ENCODE assay signal across 8 mouse cellular contexts in the genomic region with DNA sequence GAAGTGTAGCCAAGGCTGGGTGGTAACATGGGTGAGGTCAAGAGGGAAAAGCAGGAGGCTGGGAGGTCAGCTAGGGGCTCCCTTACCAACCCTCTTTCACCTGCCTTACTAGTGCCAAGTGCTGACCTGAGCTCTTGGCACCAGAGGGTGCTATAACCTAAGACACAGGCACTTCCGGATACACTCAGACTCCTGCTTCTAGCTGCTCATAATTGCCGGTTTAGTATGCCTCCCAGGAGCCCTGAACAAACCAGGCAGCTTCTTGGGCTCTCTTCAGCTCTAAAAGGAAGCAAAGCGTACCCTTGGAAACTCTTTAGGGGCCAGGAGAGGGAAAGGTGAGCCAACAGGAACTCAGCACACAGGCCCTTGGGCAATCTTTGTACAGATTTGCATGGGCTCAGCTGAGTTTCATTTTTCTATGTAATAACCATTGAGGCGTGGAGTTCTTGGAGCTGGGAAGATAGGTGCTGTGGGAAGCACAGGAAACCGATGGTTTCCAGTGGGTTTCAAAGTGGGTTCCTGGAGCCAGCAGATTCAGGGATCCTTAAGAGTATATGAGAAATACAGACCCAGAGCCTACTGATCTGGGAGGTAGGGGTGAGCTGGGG. TPM values are rescaled to one million over a fixed set of nuclear protein-coding genes. Genes with fewer than 3 reads are reported as not detected.
DNase-seq lines count a peak whose midpoint lies in the region; ATAC-seq and TF ChIP-seq lines count a peak whose summit lies in the region.

No protein-coding gene starts in this region.

- intact Hi-C loops in heart, postnatal 36 days (cut with DNase I): loop anchor here (1.0 to 5.0 kb wide), 5 partner anchors 27 to 297 kb away; no protein-coding TSS in a partner anchor

- H3K4me2 ChIP-seq in lung, embryonic 14.5 days: no peak overlapping the region

- H3K4me1 ChIP-seq in E14TG2a.4 (replicated peaks; ENCODE audit: low read depth, low read length): peaks cover 8% of the 10 kb centered on the region; the same call in 1 of the 2 replicates
- no peaks in the 10 kb centered on the region for H3K4me1 ChIP-seq in lung, embryonic 14.5 days (ENCODE audit: insufficient read depth)
- no peaks in the 10 kb centered on the region for H3K4me1 ChIP-seq in olfactory bulb, adult 2 months (ENCODE audit: control insufficient read depth, insufficient read depth, low read length)

- no peak overlapping the region for H3K4me3 ChIP-seq in E14TG2a.4 (replicated peaks; ENCODE audit: low read length)
- no peak overlapping the region for H3K4me3 ChIP-seq in lung, embryonic 14.5 days (ENCODE audit: low read depth, low read length)
- H3K4me3 ChIP-seq in olfactory bulb, adult 2 months (ENCODE audit: insufficient read depth, low read depth, low read length): no peak overlapping the region

- WGBS in lung, embryonic 14.5 days: 30% methylated on average over 5 of the region's 5 CpGs
- 24% methylated on average over 5 of the region's 5 CpGs for WGBS in olfactory bulb, adult 2 months

- TF ChIP-seq POLR2A in olfactory bulb, adult 2 months (IDR thresholded peaks at IDR 0.05; ENCODE audit: insufficient read depth, low read depth, low read length): no peak

- TF ChIP-seq CTCF in E14TG2a.4 (conservative IDR thresholded peaks at IDR 0.05; ENCODE audit: low read length): peak; percentile 67
- peak; percentile 93 for TF ChIP-seq CTCF in lung, embryonic 14.5 days (IDR thresholded peaks at IDR 0.05; ENCODE audit: low read depth)
- peak; percentile 29; the same call in 1 of the 2 replicates for TF ChIP-seq CTCF in olfactory bulb, adult 2 months (IDR thresholded peaks at IDR 0.05; ENCODE audit: insufficient read depth, low read depth, low read length)

- DNase-seq in brain, adult 2 months (ENCODE audit: low read depth, low spot score): peak; percentile 95
- peak; percentile 50 to 54 for DNase-seq in heart, postnatal 36 days
- DNase-seq in layer of hippocampus, adult 18-20 months (ENCODE audit: low spot score in 2 of 2): peak; percentile 32 to 72
- DNase-seq in lung, embryonic 14.5 days: peak; percentile 87
- peak; percentile 72 for DNase-seq in thymus, postnatal 14 days

- peaks cover 44% of the 10 kb centered on the region for H3K27me3 ChIP-seq in E14TG2a.4 (ENCODE audit: insufficient read depth, low read length)
- no peaks in the 10 kb centered on the region for H3K27me3 ChIP-seq in lung, embryonic 14.5 days (ENCODE audit: insufficient read depth, low read length)

- no peak overlapping the region for H3K9ac ChIP-seq in lung, embryonic 14.5 days

- peaks cover 18% of the 10 kb centered on the region for H3K9me3 ChIP-seq in E14TG2a.4 (ENCODE audit: low read length)
- no peaks in the 10 kb centered on the region for H3K9me3 ChIP-seq in lung, embryonic 14.5 days (ENCODE audit: low read depth, low read length)

- no peak overlapping the region for H3K27ac ChIP-seq in lung, embryonic 14.5 days (ENCODE audit: low read depth)
- no peak overlapping the region for H3K27ac ChIP-seq in olfactory bulb, adult 2 months (ENCODE audit: insufficient read depth, low read depth, low read length)

- no peaks in the 10 kb centered on the region for H3K36me3 ChIP-seq in E14TG2a.4 (ENCODE audit: insufficient read depth, low read length)
- no peaks in the 10 kb centered on the region for H3K36me3 ChIP-seq in lung, embryonic 14.5 days (ENCODE audit: insufficient read depth)

- peak; percentile 79 for ATAC-seq in erythroblast, adult 5-6 weeks (replicated peaks; ENCODE audit: low FRiP score, poor library complexity, severe bottlenecking)
- ATAC-seq in lung, embryonic 14.5 days (ENCODE audit: insufficient read depth): peak; percentile 89

RNA-seq across cellular contexts. Expression of gene Gm8439, which starts 1.4 kb away (rescaled TPM):
- not detected in 2 replicates for total RNA-seq in erythroblast, adult 5-6 weeks (2015; ENCODE audit: low replicate concordance)
- not detected in 2 replicates for total RNA-seq in erythroblast, adult 5-6 weeks (2017; ENCODE audit: low replicate concordance)
- not detected for total RNA-seq in heart, postnatal 36 days (2021)
- total RNA-seq in layer of hippocampus, adult 18-20 months (2021): not detected
- polyA plus RNA-seq in lung, embryonic 14.5 days (2014; fragmentation: Nextera tagmentation; extraction: Ambion mirVana): not detected in 2 replicates
- not detected in 2 replicates for polyA plus RNA-seq in olfactory bulb, adult 2 months (2012; ENCODE audit: insufficient read depth, insufficient read length, low replicate concordance, missing spikeins)

RNA-seq across cellular contexts. Expression of gene Ctps, which starts 19.8 kb away (rescaled TPM):
- 8.6 and 10.0 TPM in 2 replicates for total RNA-seq in erythroblast, adult 5-6 weeks (2015; ENCODE audit: low replicate concordance)
- total RNA-seq in erythroblast, adult 5-6 weeks (2017; ENCODE audit: low replicate concordance): 8.9 and 13.5 TPM in 2 replicates
- total RNA-seq in heart, postnatal 36 days (2021): 10 to 100 TPM; 30.9 to 35.9 TPM
- total RNA-seq in layer of hippocampus, adult 18-20 months (2021): 10 to 100 TPM; 33.4 to 34.1 TPM
- polyA plus RNA-seq in lung, embryonic 14.5 days (2014; fragmentation: Nextera tagmentation; extraction: Ambion mirVana): 108 and 114 TPM in 2 replicates
- polyA plus RNA-seq in olfactory bulb, adult 2 months (2012; ENCODE audit: insufficient read depth, insufficient read length, low replicate concordance, missing spikeins): not detected in 2 replicates

RNA-seq across cellular contexts. Expression of gene Slfnl1, which starts 57.9 kb away (rescaled TPM):
- not detected in 2 replicates for total RNA-seq in erythroblast, adult 5-6 weeks (2015; ENCODE audit: low replicate concordance)
- total RNA-seq in erythroblast, adult 5-6 weeks (2017; ENCODE audit: low replicate concordance): not detected in 2 replicates
- not detected for total RNA-seq in heart, postnatal 36 days (2021)
- under 1 TPM; 0.17 to 0.36 TPM for total RNA-seq in layer of hippocampus, adult 18-20 months (2021)
- polyA plus RNA-seq in lung, embryonic 14.5 days (2014; fragmentation: Nextera tagmentation; extraction: Ambion mirVana): 0.11 and 0.14 TPM in 2 replicates
- not detected in 2 replicates for polyA plus RNA-seq in olfactory bulb, adult 2 months (2012; ENCODE audit: insufficient read depth, insufficient read length, low replicate concordance, missing spikeins)

Comparison
In these comparisons a context has a peak if more than half of its experiments do, and no peak if none do; other contexts are left out.
1. CTCF ChIP-seq: peak in every context shown above with its lines; median percentile 93 in lung, embryonic 14.5 days; 67 in E14TG2a.4; 29 in olfactory bulb, adult 2 months.